19 mouse cellular contexts compared by ENCODE assay signal in the genomic region with DNA sequence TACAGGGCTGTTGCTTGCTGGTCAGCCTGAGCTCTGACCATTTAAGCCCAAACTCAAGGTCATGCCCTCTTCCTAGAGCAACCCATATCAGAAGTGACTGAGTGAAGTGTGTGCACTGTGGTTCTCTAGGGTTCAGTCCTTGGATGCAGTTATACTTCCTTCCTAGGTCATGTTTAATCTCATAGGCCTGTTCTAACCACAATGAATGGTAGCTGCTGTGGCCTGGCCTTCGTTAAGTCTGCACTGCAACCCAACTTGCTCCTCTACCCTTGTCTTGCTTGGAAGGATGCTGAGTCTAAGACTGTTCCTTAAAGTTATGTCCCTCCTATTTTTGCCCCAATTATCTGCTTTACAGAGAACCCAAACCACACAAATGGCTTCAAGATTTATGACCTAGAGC. TPM values are rescaled to one million over a fixed set of nuclear protein-coding genes. Genes with fewer than 3 reads are reported as not detected.
"Had no signal": no experiment of that assay in that cellular context is flagged by ENCODE, and none has a peak within 500 bp of the region (broad histone marks: within the 10 kb centered on the region; RNA-seq: fewer than 3 reads in every experiment).

No protein-coding gene starts in this region.

- H3K36me3 ChIP-seq: limb, embryonic 10.5 days; limb, embryonic 13.5 days; liver, embryonic 15.5 days; lung, embryonic 15.5 days had no signal

- DNase-seq: kidney, adult 8-10 months; kidney, postnatal 14 days; kidney, postnatal 4 days; liver; lung, adult 18-20 months; lung, postnatal 10 days; lung, postnatal 36 days; midbrain, embryonic 14.5 days; right cerebral cortex, postnatal 4 days; thymus, postnatal 36 days had no signal

- H3K4me3 ChIP-seq: limb, embryonic 10.5 days; limb, embryonic 13.5 days; liver, embryonic 12.5 days; liver, embryonic 15.5 days; lung, embryonic 15.5 days had no signal

- H3K4me1 ChIP-seq: limb, embryonic 13.5 days; liver, embryonic 12.5 days; liver, embryonic 15.5 days; lung, embryonic 15.5 days had no signal

- H3K9ac ChIP-seq: limb, embryonic 13.5 days; liver, embryonic 12.5 days; liver, embryonic 15.5 days; lung, embryonic 15.5 days had no signal

- H3K9me3 ChIP-seq: limb, embryonic 10.5 days; limb, embryonic 13.5 days; liver, embryonic 12.5 days; liver, embryonic 15.5 days; lung, embryonic 15.5 days had no signal

- ATAC-seq: intestine, postnatal 0 days; liver, embryonic 12.5 days had no signal

- H3K27ac ChIP-seq: limb, embryonic 10.5 days; limb, embryonic 13.5 days; liver, embryonic 12.5 days; liver, embryonic 15.5 days; lung, embryonic 15.5 days; stomach, postnatal 0 days had no signal

- H3K27me3 ChIP-seq: limb, embryonic 13.5 days; liver, embryonic 12.5 days; liver, embryonic 15.5 days; lung, embryonic 15.5 days had no signal

- H3K4me2 ChIP-seq: limb, embryonic 13.5 days; liver, embryonic 12.5 days; liver, embryonic 15.5 days; lung, embryonic 15.5 days; midbrain, embryonic 11.5 days had no signal

RNA-seq across cellular contexts. Expression of gene Epsti1, which starts 58.6 kb away (rescaled TPM):
- polyA plus RNA-seq: neural tube, embryonic 11.5 days had no signal
